Mouse (Mus musculus) megakaryocyte, embryonic 14.5 days (primary cell): Measurements from ENCODE around the gene Stard3. TPM values are rescaled to one million over a fixed set of nuclear protein-coding genes. Genes with fewer than 3 reads are reported as not detected.

ENCODE experiments used
- H3K27me3 ChIP-seq: replicated peaks from 2 replicates; pipeline ENCODE3; 2012; ENCODE audit warnings: inconsistent platforms
- H3K36me3 ChIP-seq: replicated peaks from 2 replicates; pipeline ENCODE3; 2012; ENCODE audit warnings: low read length, inconsistent platforms, mixed read lengths
- H3K4me1 ChIP-seq: 2 replicates; pipeline ENCODE4 v1.6.1; 2012; ENCODE audit warnings: inconsistent platforms
- H3K4me3 ChIP-seq: replicated peaks from 2 replicates; pipeline ENCODE3; 2012; ENCODE audit warnings: moderate library complexity, mild to moderate bottlenecking, inconsistent platforms
- H3K9me3 ChIP-seq: 2 replicates; pipeline ENCODE4 v1.6.1; 2012; ENCODE audit warnings: inconsistent platforms
- FLI1 ChIP-seq: IDR thresholded peaks from 2 replicates; pipeline ENCODE4 v1.6.1; 2012; ENCODE audit warnings: low read length, inconsistent platforms, mixed read lengths
- GATA1 ChIP-seq: IDR thresholded peaks from 3 replicates; pipeline ENCODE4 v1.6.1; 2012; ENCODE audit warnings: mixed read lengths, low read length, inconsistent platforms, borderline replicate concordance
- polyA plus RNA-seq: library from polyadenylated mRNA; stranded (reverse); fragments of >175 nt; gene quantifications from 2 replicates; pipeline ENCODE4 v1.2.3, GENCODE M21; 2012; ENCODE audit warnings: low replicate concordance; ENCODE audit not compliant: insufficient read depth

The Stard3 gene
- polyA plus RNA-seq, 1 experiment = 23.5 TPM

DNA sequence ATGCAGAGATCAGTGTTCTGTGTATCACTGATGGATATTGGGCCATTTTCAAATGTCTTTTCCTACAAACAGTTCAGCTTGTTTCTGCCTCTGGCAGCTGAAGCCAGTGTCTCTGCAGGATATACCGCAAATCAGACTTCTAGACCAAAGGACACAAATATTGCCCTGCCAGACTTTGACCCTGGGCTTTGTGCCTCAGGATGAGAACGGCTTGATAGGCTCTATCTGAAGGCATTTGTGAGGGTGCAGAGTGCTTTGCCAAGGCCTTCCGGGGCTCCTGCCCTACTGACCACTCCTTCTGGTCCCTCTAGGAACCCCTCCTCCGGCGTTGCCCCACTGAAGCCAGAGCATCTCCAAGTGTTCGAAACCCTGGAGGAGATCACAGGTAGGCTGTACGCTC lies 68.4 kb downstream of the Stard3 start:
- no peaks in the 10 kb centered on the region for H3K9me3 ChIP-seq
- H3K4me3 ChIP-seq = no peak overlapping the region
- TF ChIP-seq FLI1 = no peak
- no peak for TF ChIP-seq GATA1
- peaks cover 82% of the 10 kb centered on the region for H3K27me3 ChIP-seq
- H3K4me1 ChIP-seq = no peaks in the 10 kb centered on the region
- no peaks in the 10 kb centered on the region for H3K36me3 ChIP-seq

DNA sequence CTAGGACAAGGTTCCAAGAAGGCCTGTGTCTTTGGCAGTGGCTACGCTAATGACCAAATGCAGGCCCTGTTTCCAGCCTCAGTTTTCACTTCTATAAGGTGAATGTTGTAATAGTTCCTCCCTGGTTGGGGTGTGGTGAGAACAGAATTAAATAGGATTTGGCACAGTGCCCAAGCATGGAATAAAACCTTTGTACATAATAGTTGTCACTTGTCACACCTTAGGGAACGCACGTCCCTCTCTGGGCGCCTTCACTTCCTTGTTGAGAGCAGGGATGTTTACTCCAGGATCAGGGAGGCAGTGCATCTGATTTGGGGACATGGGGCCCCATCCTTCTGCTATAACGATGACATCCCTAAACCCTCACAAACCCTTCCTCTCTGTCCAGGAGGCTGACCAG lies 70.3 kb downstream of the Stard3 start:
- H3K4me1 ChIP-seq = no peaks in the 10 kb centered on the region
- no peak overlapping the region for H3K4me3 ChIP-seq
- no peaks in the 10 kb centered on the region for H3K9me3 ChIP-seq
- TF ChIP-seq GATA1 (no peak), FLI1 (no peak)
- H3K36me3 ChIP-seq = no peaks in the 10 kb centered on the region
- peaks cover 80% of the 10 kb centered on the region for H3K27me3 ChIP-seq

Other genes with a start within 250 kb of the Stard3 start
- gene Fbxl20, start 208.0 kb upstream of the Stard3 start, polyA plus RNA-seq = 4.7 and 7.1 TPM in 2 replicates
- gene Med1, start 165.1 kb upstream of the Stard3 start, polyA plus RNA-seq = 6.4 and 8.2 TPM in 2 replicates
- gene Cdk12, start 155.3 kb upstream of the Stard3 start, polyA plus RNA-seq = 5.5 and 6.0 TPM in 2 replicates
- not detected in 2 replicates for gene Neurod2, start 28.7 kb upstream of the Stard3 start, polyA plus RNA-seq
- 0.34 TPM in 1 of 2 replicates, not detected in the other for gene Ppp1r1b, start 10.0 kb upstream of the Stard3 start, polyA plus RNA-seq
- gene Tcap, start 25.4 kb downstream of the Stard3 start, polyA plus RNA-seq = 0.82 TPM in 1 of 2 replicates, not detected in the other
- not detected in 2 replicates for gene Pnmt, start 28.1 kb downstream of the Stard3 start, polyA plus RNA-seq
- gene Pgap3, start 42.1 kb downstream of the Stard3 start, polyA plus RNA-seq = 8.5 and 10.4 TPM in 2 replicates
- 0.04 TPM in 1 of 2 replicates, not detected in the other for gene Erbb2, start 54.1 kb downstream of the Stard3 start, polyA plus RNA-seq
- 9.6 and 89.1 TPM in 2 replicates for gene Mien1, start 80.6 kb downstream of the Stard3 start, polyA plus RNA-seq
- not detected in 2 replicates for gene Grb7, start 88.0 kb downstream of the Stard3 start, polyA plus RNA-seq
- 0.47 TPM in 1 of 2 replicates, not detected in the other for gene Ikzf3, start 187.7 kb downstream of the Stard3 start, polyA plus RNA-seq
- 0.08 TPM in 1 of 2 replicates, not detected in the other for gene Zpbp2, start 192.7 kb downstream of the Stard3 start, polyA plus RNA-seq
- gene Ormdl3, start 229.0 kb downstream of the Stard3 start, polyA plus RNA-seq = 106 and 188 TPM in 2 replicates
- gene Lrrc3c, start 239.9 kb downstream of the Stard3 start, polyA plus RNA-seq = not detected in 2 replicates